Mouse (Mus musculus) limb, embryonic 13.5 days (tissue): ENCODE data around the gene Fyn. TPM values are rescaled to one million over a fixed set of nuclear protein-coding genes. Genes with fewer than 3 reads are reported as not detected.

Source experiments
- ATAC-seq: fragments of 200-750 bp; cut with Nextera tagmentation; 2 replicates; pipeline ENCODE4 v1.8.0; 2017; ENCODE audit warnings: low read depth, moderate number of reproducible peaks, moderate TSS enrichment; ENCODE audit not compliant: low FRiP score
- H3K27ac ChIP-seq: fragments of 300-500 bp; sonication (generic); 2 replicates; pipeline ENCODE4 v1.5.1; 2015; ENCODE audit warnings: inconsistent platforms, mild to moderate bottlenecking, moderate library complexity
- H3K27me3 ChIP-seq: fragments of 300-500 bp; sonication (generic); 2 replicates; pipeline ENCODE4 v1.6.1; 2015; ENCODE audit warnings: mild to moderate bottlenecking, inconsistent platforms
- H3K36me3 ChIP-seq: fragments of 300-500 bp; sonication (generic); 2 replicates; pipeline ENCODE4 v1.6.1; 2015; ENCODE audit warnings: inconsistent platforms, mild to moderate bottlenecking, moderate library complexity
- H3K4me1 ChIP-seq: fragments of 300-500 bp; sonication (generic); 2 replicates; pipeline ENCODE4 v1.6.1; 2015; ENCODE audit warnings: inconsistent platforms
- H3K4me2 ChIP-seq: fragments of 300-500 bp; sonication (generic); replicated peaks from 2 replicates; pipeline ENCODE4 v1.6.1; 2015; ENCODE audit warnings: inconsistent platforms, mild to moderate bottlenecking, moderate library complexity
- H3K4me3 ChIP-seq: fragments of 300-500 bp; sonication (generic); 2 replicates; pipeline ENCODE4 v1.5.1; 2015; ENCODE audit warnings: moderate library complexity, mild to moderate bottlenecking, inconsistent platforms
- H3K9ac ChIP-seq: fragments of 300-500 bp; sonication (generic); 2 replicates; pipeline ENCODE4 v1.6.1; 2015; ENCODE audit warnings: mild to moderate bottlenecking, inconsistent platforms
- H3K9me3 ChIP-seq: fragments of 300-500 bp; sonication (generic); 2 replicates; pipeline ENCODE4 v1.6.1; 2016; ENCODE audit warnings: inconsistent platforms
- WGBS: fragments of 180-500 bp; shearing (Covaris S2); methylation state at CpG from one replicate; pipeline ENCODE4 v1.1.7; 2015; 5-methylcytosine and 5-hydroxymethylcytosine counted together
- polyA plus RNA-seq: library from polyadenylated mRNA; unstranded; fragments of >200 nt; fragmentation: Nextera tagmentation; extraction: Ambion mirVana; gene quantifications from 2 replicates; pipeline ENCODE4 v1.2.1, GENCODE M21; 2015

The Fyn gene
- polyA plus RNA-seq, 1 experiment from 2014 or later: 28.0 TPM

- WGBS: 73% methylated on average over 6 of the region's 6 CpGs
- no peak for ATAC-seq
- H3K9me3 ChIP-seq: no peaks in the 10 kb centered on the region
Measured at GRCm38 (mm10) chr10:39402487-39402886, 33.8 kb downstream of the Fyn start.

GRCm38 (mm10) chr10:39403706-39404105 is 35.1 kb downstream of the Fyn start:
- ATAC-seq: no peak
- WGBS: 83% methylated on average over 6 of the region's 6 CpGs

More at GRCm38 (mm10) chr10:39402487-39402886, 33.8 kb downstream of the Fyn start:
- Histone ChIP-seq H3K4me3 (no peak overlapping the region), H3K9ac (no peak overlapping the region), H3K4me1 (peaks cover 16% of the 10 kb centered on the region), H3K36me3 (peaks cover 21% of the 10 kb centered on the region; the same call in 1 of the 2 replicates), H3K27me3 (no peaks in the 10 kb centered on the region), H3K4me2 (no peak overlapping the region), H3K27ac (no peak overlapping the region)

GRCm38 (mm10) chr10:39404175-39404574 is 35.5 kb downstream of the Fyn start:
- Histone ChIP-seq H3K9me3 (no peaks in the 10 kb centered on the region), H3K27me3 (no peaks in the 10 kb centered on the region), H3K36me3 (peaks cover 19% of the 10 kb centered on the region; the same call in 1 of the 2 replicates), H3K4me3 (no peak overlapping the region), H3K9ac (no peak overlapping the region), H3K4me1 (peaks cover 16% of the 10 kb centered on the region), H3K4me2 (no peak overlapping the region), H3K27ac (no peak overlapping the region)
- ATAC-seq: no peak
- WGBS: 87% methylated on average over 4 of the region's 4 CpGs

More at GRCm38 (mm10) chr10:39403706-39404105, 35.1 kb downstream of the Fyn start:
- no peak overlapping the region for H3K9ac ChIP-seq
- no peaks in the 10 kb centered on the region for H3K9me3 ChIP-seq
- H3K4me1 ChIP-seq: peaks cover 16% of the 10 kb centered on the region
- H3K4me2 ChIP-seq: no peak overlapping the region
- peaks cover 21% of the 10 kb centered on the region; the same call in 1 of the 2 replicates for H3K36me3 ChIP-seq
- no peaks in the 10 kb centered on the region for H3K27me3 ChIP-seq
- no peak overlapping the region for H3K27ac ChIP-seq
- no peak overlapping the region for H3K4me3 ChIP-seq

- no peak overlapping the region for H3K9ac ChIP-seq
- H3K36me3 ChIP-seq: peaks cover 10% of the 10 kb centered on the region; the same call in 1 of the 2 replicates
- H3K4me2 ChIP-seq: no peak overlapping the region
- H3K4me3 ChIP-seq: no peak overlapping the region
- H3K27ac ChIP-seq: no peak overlapping the region; the same call in 1 of the 2 replicates
- 58% methylated on average over 10 of the region's 10 CpGs for WGBS
- no peaks in the 10 kb centered on the region for H3K9me3 ChIP-seq
- H3K4me1 ChIP-seq: peaks cover 11% of the 10 kb centered on the region
- H3K27me3 ChIP-seq: no peaks in the 10 kb centered on the region
- no peak for ATAC-seq
Measured at GRCm38 (mm10) chr10:39405982-39406797, 37.5 kb downstream of the Fyn start.

GRCm38 (mm10) chr10:39406798-39407189 is 38.1 kb downstream of the Fyn start:
- Histone ChIP-seq H3K9ac (no peak overlapping the region), H3K27me3 (no peaks in the 10 kb centered on the region), H3K36me3 (peaks cover 10% of the 10 kb centered on the region; the same call in 1 of the 2 replicates), H3K4me3 (no peak overlapping the region), H3K9me3 (no peaks in the 10 kb centered on the region), H3K4me2 (no peak overlapping the region), H3K4me1 (peaks cover 11% of the 10 kb centered on the region), H3K27ac (no peak overlapping the region)
- WGBS: 73% methylated on average over 7 of the region's 7 CpGs
- ATAC-seq: no peak

GRCm38 (mm10) chr10:39407553-39407952 is 38.9 kb downstream of the Fyn start:
- no peak overlapping the region for H3K4me2 ChIP-seq
- ATAC-seq: no peak
- no peak overlapping the region for H3K4me3 ChIP-seq
- WGBS: 88% methylated on average over 2 of the region's 2 CpGs
- no peaks in the 10 kb centered on the region for H3K9me3 ChIP-seq
- no peak overlapping the region for H3K9ac ChIP-seq
- no peak overlapping the region for H3K27ac ChIP-seq
- peaks cover 12% of the 10 kb centered on the region for H3K4me1 ChIP-seq
- H3K27me3 ChIP-seq: no peaks in the 10 kb centered on the region
- peaks cover 7% of the 10 kb centered on the region; the same call in 1 of the 2 replicates for H3K36me3 ChIP-seq

GRCm38 (mm10) chr10:39409602-39410001 is 40.9 kb downstream of the Fyn start:
- Histone ChIP-seq H3K4me2 (no peak overlapping the region), H3K9ac (no peak overlapping the region), H3K4me3 (no peak overlapping the region), H3K4me1 (peaks cover 18% of the 10 kb centered on the region), H3K27ac (no peak overlapping the region), H3K9me3 (no peaks in the 10 kb centered on the region), H3K36me3 (no peaks in the 10 kb centered on the region), H3K27me3 (no peaks in the 10 kb centered on the region)
- WGBS: 64% methylated on average over 7 of the region's 7 CpGs
- ATAC-seq: no peak

- no peaks in the 10 kb centered on the region for H3K27me3 ChIP-seq
- peaks cover 18% of the 10 kb centered on the region for H3K4me1 ChIP-seq
- H3K4me3 ChIP-seq: no peak overlapping the region
- no peaks in the 10 kb centered on the region for H3K9me3 ChIP-seq
- H3K36me3 ChIP-seq: no peaks in the 10 kb centered on the region
- H3K27ac ChIP-seq: no peak overlapping the region
- H3K9ac ChIP-seq: no peak overlapping the region
- no peak for ATAC-seq
- no peak overlapping the region for H3K4me2 ChIP-seq
- 80% methylated on average over 6 of the region's 6 CpGs for WGBS
Measured at GRCm38 (mm10) chr10:39410151-39410649, 41.5 kb downstream of the Fyn start.

GRCm38 (mm10) chr10:39411857-39412559 is 43.4 kb downstream of the Fyn start:
- WGBS: 82% methylated on average over 8 of the region's 8 CpGs

GRCm38 (mm10) chr10:39412826-39413620 is 44.4 kb downstream of the Fyn start:
- Histone ChIP-seq H3K27ac (no peak overlapping the region), H3K4me3 (no peak overlapping the region), H3K9ac (no peak overlapping the region), H3K36me3 (no peaks in the 10 kb centered on the region), H3K4me2 (no peak overlapping the region), H3K27me3 (no peaks in the 10 kb centered on the region), H3K9me3 (no peaks in the 10 kb centered on the region), H3K4me1 (peaks cover 19% of the 10 kb centered on the region)
- ATAC-seq: no peak
- 77% methylated on average over 18 of the region's 18 CpGs for WGBS

More at GRCm38 (mm10) chr10:39411857-39412559, 43.4 kb downstream of the Fyn start:
- no peaks in the 10 kb centered on the region for H3K36me3 ChIP-seq
- H3K9ac ChIP-seq: no peak overlapping the region
- no peak for ATAC-seq
- no peaks in the 10 kb centered on the region for H3K9me3 ChIP-seq
- no peak overlapping the region for H3K27ac ChIP-seq
- H3K4me3 ChIP-seq: no peak overlapping the region
- no peak overlapping the region for H3K4me2 ChIP-seq
- H3K27me3 ChIP-seq: no peaks in the 10 kb centered on the region
- peaks cover 9% of the 10 kb centered on the region for H3K4me1 ChIP-seq

- WGBS: 90% methylated on average over 1 of the region's 1 CpGs
- Histone ChIP-seq H3K4me1 (peaks cover 19% of the 10 kb centered on the region), H3K27ac (no peak overlapping the region), H3K36me3 (no peaks in the 10 kb centered on the region), H3K4me3 (no peak overlapping the region), H3K9me3 (no peaks in the 10 kb centered on the region), H3K9ac (no peak overlapping the region), H3K4me2 (no peak overlapping the region), H3K27me3 (no peaks in the 10 kb centered on the region)
- no peak for ATAC-seq
Measured at GRCm38 (mm10) chr10:39414068-39414467, 45.4 kb downstream of the Fyn start.
